Mouse (Mus musculus) lung, embryonic 14.5 days (tissue): ENCODE results near the gene Gm11639. TPM values are rescaled to one million over a fixed set of nuclear protein-coding genes. Genes with fewer than 3 reads are reported as not detected.
"Not testable (repeated sequence)": the region's sequence is repeated elsewhere in the genome, so short reads cannot be mapped to it uniquely, and the experiment has no call there.

Experiments
- ATAC-seq: fragments of 200-750 bp; cut with Nextera tagmentation; 2 replicates; pipeline ENCODE4 v1.8.0; 2017; ENCODE audit warnings: mild to moderate bottlenecking, moderate TSS enrichment, moderate library complexity; ENCODE audit not compliant: insufficient read depth
- DNase-seq: peaks from one replicate; pipeline ENCODE4 v3.0.0-alpha.2; 2015
- H3K27ac ChIP-seq: fragments of 300-500 bp; sonication (generic); 2 replicates; pipeline ENCODE4 v1.5.1; 2014; ENCODE audit warnings: low read depth, mild to moderate bottlenecking, moderate library complexity
- H3K27me3 ChIP-seq: fragments of 300-500 bp; sonication (generic); 2 replicates; pipeline ENCODE4 v1.6.1; 2014; ENCODE audit warnings: low read length, control low read depth; ENCODE audit not compliant: insufficient read depth
- H3K36me3 ChIP-seq: fragments of 300-500 bp; sonication (generic); 2 replicates; pipeline ENCODE4 v1.6.1; 2014; ENCODE audit warnings: control low read depth; ENCODE audit not compliant: insufficient read depth
- H3K4me1 ChIP-seq: fragments of 300-500 bp; sonication (generic); 2 replicates; pipeline ENCODE4 v1.6.1; 2014; ENCODE audit warnings: antibody characterized with exemption, control low read depth; ENCODE audit not compliant: insufficient read depth
- H3K4me2 ChIP-seq: fragments of 300-500 bp; sonication (generic); 2 replicates; pipeline ENCODE4 v1.6.1; 2014; ENCODE audit warnings: mild to moderate bottlenecking
- H3K4me3 ChIP-seq: fragments of 300-500 bp; sonication (generic); 2 replicates; pipeline ENCODE4 v1.5.1; 2014; ENCODE audit warnings: low read depth, low read length
- H3K9ac ChIP-seq: fragments of 300-500 bp; sonication (generic); 2 replicates; pipeline ENCODE4 v1.6.1; 2014
- H3K9me3 ChIP-seq: fragments of 300-500 bp; sonication (generic); 2 replicates; pipeline ENCODE4 v1.6.1; 2016; ENCODE audit warnings: low read depth, low read length, control low read depth
- CTCF ChIP-seq: IDR thresholded peaks from 2 replicates; pipeline ENCODE4 v1.5.1; 2016; ENCODE audit warnings: antibody characterized with exemption, low read depth
- WGBS: fragments of 180-500 bp; shearing (Covaris S2); extraction: QIAGEN DNeasy Blood & Tissue Kit; methylation state at CpG from one replicate; pipeline ENCODE4 v1.1.7; 2014; 5-methylcytosine and 5-hydroxymethylcytosine counted together
- polyA plus RNA-seq: library from polyadenylated mRNA; unstranded; fragments of >200 nt; fragmentation: Nextera tagmentation; extraction: Ambion mirVana; gene quantifications from 2 replicates; pipeline ENCODE4 v1.2.1, GENCODE M21; 2014

Gene Gm11639
- polyA plus RNA-seq, 1 experiment from 2014 or later = not detected

- Histone ChIP-seq H3K36me3 (no peaks in the 10 kb centered on the region), H3K27me3 (no peaks in the 10 kb centered on the region), H3K4me1 (no peaks in the 10 kb centered on the region), H3K9me3 (no peaks in the 10 kb centered on the region), H3K4me3 (no peak overlapping the region), H3K9ac (no peak overlapping the region), H3K4me2 (no peak overlapping the region), H3K27ac (no peak overlapping the region)
- no peak for TF ChIP-seq CTCF
- no peak for ATAC-seq
- DNase-seq = no peak
- 78% methylated on average over 7 of the region's 7 CpGs for WGBS
Measured at GRCm38 (mm10) chr11:105117814-105118213, 432.3 kb downstream of the Gm11639 start.

- no peak for ATAC-seq
- no peak overlapping the region for H3K9ac ChIP-seq
- no peak overlapping the region for H3K4me2 ChIP-seq
- H3K27ac ChIP-seq = no peak overlapping the region
- H3K9me3 ChIP-seq = no peaks in the 10 kb centered on the region
- DNase-seq = no peak
- no peaks in the 10 kb centered on the region for H3K4me1 ChIP-seq
- H3K4me3 ChIP-seq = no peak overlapping the region
- no peaks in the 10 kb centered on the region for H3K27me3 ChIP-seq
- WGBS = 22% methylated on average over 4 of the region's 4 CpGs
- no peaks in the 10 kb centered on the region for H3K36me3 ChIP-seq
- no peak for TF ChIP-seq CTCF
Measured at GRCm38 (mm10) chr11:105120551-105121061, 435.1 kb downstream of the Gm11639 start.

- ATAC-seq, H3K27me3 ChIP-seq, H3K4me2 ChIP-seq, H3K9ac ChIP-seq, H3K36me3 ChIP-seq, H3K4me3 ChIP-seq, H3K27ac ChIP-seq, DNase-seq, H3K9me3 ChIP-seq, H3K4me1 ChIP-seq: not testable (repeated sequence)
- TF ChIP-seq CTCF = peak; percentile 9; the same call in 1 of the 2 replicates
- 64% methylated on average over 5 of the region's 5 CpGs for WGBS
Measured at GRCm38 (mm10) chr11:105121792-105122191, 436.3 kb downstream of the Gm11639 start.

- TF ChIP-seq CTCF = peak; percentile 85
- peak; percentile 87 for DNase-seq
- no peak overlapping the region for H3K9ac ChIP-seq
- WGBS = 3% methylated on average over 9 of the region's 9 CpGs
- no peak overlapping the region for H3K27ac ChIP-seq
- peaks cover 3% of the 10 kb centered on the region; the same call in 1 of the 2 replicates for H3K36me3 ChIP-seq
- H3K4me3 ChIP-seq = no peak overlapping the region
- no peaks in the 10 kb centered on the region for H3K27me3 ChIP-seq
- no peak; the same call in 1 of the 2 replicates for ATAC-seq
- H3K4me1 ChIP-seq = peaks cover 7% of the 10 kb centered on the region
- no peak overlapping the region for H3K4me2 ChIP-seq
- H3K9me3 ChIP-seq = no peaks in the 10 kb centered on the region
Measured at GRCm38 (mm10) chr11:105123986-105124385, 438.5 kb downstream of the Gm11639 start.

- DNase-seq (peak; percentile 95), ATAC-seq (peak; percentile 90)
- WGBS = 1% methylated on average over 38 of the region's 38 CpGs
- H3K4me2 ChIP-seq = peak within 1 kb of the TSS; percentile 83
- H3K4me3 ChIP-seq = peak within 1 kb of the TSS; percentile 99
- peak within 1 kb of the TSS; percentile 71 for H3K9ac ChIP-seq
- no peaks in the 10 kb centered on the region for H3K9me3 ChIP-seq
- H3K27me3 ChIP-seq = no peaks in the 10 kb centered on the region
- H3K4me1 ChIP-seq = peaks cover 7% of the 10 kb centered on the region
- H3K27ac ChIP-seq = peak within 1 kb of the TSS; percentile 84; the same call in 1 of the 2 replicates
- peaks cover 22% of the 10 kb centered on the region for H3K36me3 ChIP-seq
- peak; percentile 77 for TF ChIP-seq CTCF
Measured at GRCm38 (mm10) chr11:105125735-105126519, 440.4 kb downstream of the Gm11639 start, which contains the start of gene Mettl2. TSS of gene Mettl2 (plus strand) at chr11:105126425.

- peaks cover 7% of the 10 kb centered on the region for H3K4me1 ChIP-seq
- H3K36me3 ChIP-seq = peaks cover 28% of the 10 kb centered on the region
- H3K27me3 ChIP-seq = no peaks in the 10 kb centered on the region
- peak overlapping the region; percentile 83 for H3K4me2 ChIP-seq
- no peak for DNase-seq
- no peak overlapping the region for H3K27ac ChIP-seq
- H3K4me3 ChIP-seq = peak overlapping the region; percentile 99
- WGBS = under 1% methylated on average over 49 of the region's 49 CpGs
- H3K9me3 ChIP-seq = no peaks in the 10 kb centered on the region
- H3K9ac ChIP-seq = peak overlapping the region; percentile 71
- TF ChIP-seq CTCF = no peak
- ATAC-seq = 0 out of 2 replicates have a peak, but pooled peaks have one; percentile 23
Measured at GRCm38 (mm10) chr11:105126520-105127029, 441.1 kb downstream of the Gm11639 start.

GRCm38 (mm10) chr11:105135692-105136091 is 450.2 kb downstream of the Gm11639 start:
- TF ChIP-seq CTCF = no peak
- Histone ChIP-seq H3K36me3 (peaks cover 94% of the 10 kb centered on the region), H3K4me1 (no peaks in the 10 kb centered on the region), H3K9me3 (no peaks in the 10 kb centered on the region), H3K27me3 (no peaks in the 10 kb centered on the region), H3K4me3 (no peak overlapping the region), H3K9ac (no peak overlapping the region), H3K27ac (no peak overlapping the region), H3K4me2 (no peak overlapping the region)
- DNase-seq (no peak), ATAC-seq (no peak)
- WGBS = 80% methylated on average over 7 of the region's 7 CpGs

GRCm38 (mm10) chr11:105137255-105137654 is 451.7 kb downstream of the Gm11639 start:
- ATAC-seq, H3K4me2 ChIP-seq, DNase-seq, H3K4me3 ChIP-seq, H3K27ac ChIP-seq, H3K4me1 ChIP-seq, H3K9ac ChIP-seq, H3K9me3 ChIP-seq, H3K27me3 ChIP-seq: not testable (repeated sequence)
- H3K36me3 ChIP-seq = peaks cover 88% of the 10 kb centered on the region
- 95% methylated on average over 2 of the region's 2 CpGs for WGBS

GRCm38 (mm10) chr11:105140512-105140911 is 455.0 kb downstream of the Gm11639 start:
- H3K4me2 ChIP-seq, H3K9me3 ChIP-seq, H3K4me3 ChIP-seq, ATAC-seq, H3K4me1 ChIP-seq, H3K27me3 ChIP-seq, H3K27ac ChIP-seq, DNase-seq, H3K9ac ChIP-seq: not testable (repeated sequence)
- H3K36me3 ChIP-seq = peaks cover 56% of the 10 kb centered on the region
- WGBS = 98% methylated on average over 7 of the region's 8 CpGs
